Mouse (Mus musculus): ENCODE results near the gene Txndc15. TPM values are rescaled to one million over a fixed set of nuclear protein-coding genes. Genes with fewer than 3 reads are reported as not detected.

Txndc15 gene
- polyA plus RNA-seq, 1 experiment from 2014 or later, result 99.6 TPM

Other genes with a start within 250 kb of the Txndc15 start
- 558 and 585 TPM in 2 replicates for gene Dbn1, start 226.5 kb upstream of the Txndc15 start, polyA plus RNA-seq (2016; fragmentation: Nextera tagmentation; extraction: Ambion mirVana)
- 140 and 156 TPM in 2 replicates for gene Pdlim7, start 201.0 kb upstream of the Txndc15 start, polyA plus RNA-seq (2016; fragmentation: Nextera tagmentation; extraction: Ambion mirVana)
- 2.9 and 4.6 TPM in 2 replicates for gene Dok3, start 185.4 kb upstream of the Txndc15 start, polyA plus RNA-seq (2016; fragmentation: Nextera tagmentation; extraction: Ambion mirVana)
- gene Ddx41, start 178.0 kb upstream of the Txndc15 start, polyA plus RNA-seq (2016; fragmentation: Nextera tagmentation; extraction: Ambion mirVana), result 64.6 and 73.4 TPM in 2 replicates
- gene Fam193b, start 143.5 kb upstream of the Txndc15 start, polyA plus RNA-seq (2016; fragmentation: Nextera tagmentation; extraction: Ambion mirVana), result 67.2 and 67.7 TPM in 2 replicates
- gene Tmed9, start 140.9 kb upstream of the Txndc15 start, polyA plus RNA-seq (2016; fragmentation: Nextera tagmentation; extraction: Ambion mirVana), result 105 and 108 TPM in 2 replicates
- 40.4 and 41.9 TPM in 2 replicates for gene B4galt7, start 114.8 kb upstream of the Txndc15 start, polyA plus RNA-seq (2016; fragmentation: Nextera tagmentation; extraction: Ambion mirVana)
- gene Caml, start 91.6 kb upstream of the Txndc15 start, polyA plus RNA-seq (2016; fragmentation: Nextera tagmentation; extraction: Ambion mirVana), result 68.0 and 73.9 TPM in 2 replicates
- gene Ddx46, start 79.6 kb upstream of the Txndc15 start, polyA plus RNA-seq (2016; fragmentation: Nextera tagmentation; extraction: Ambion mirVana), result 41.7 and 43.0 TPM in 2 replicates
- gene B230219D22Rik, start 21.5 kb upstream of the Txndc15 start, polyA plus RNA-seq (2016; fragmentation: Nextera tagmentation; extraction: Ambion mirVana), result 71.4 and 74.5 TPM in 2 replicates
- 23.9 and 30.0 TPM in 2 replicates for gene Pcbd2, start 12.7 kb downstream of the Txndc15 start, polyA plus RNA-seq (2016; fragmentation: Nextera tagmentation; extraction: Ambion mirVana)
- 0.18 TPM in 1 of 2 replicates, not detected in the other for gene Catsper3, start 69.9 kb downstream of the Txndc15 start, polyA plus RNA-seq (2016; fragmentation: Nextera tagmentation; extraction: Ambion mirVana)
- 2.7 and 4.1 TPM in 2 replicates for gene Pitx1, start 121.5 kb downstream of the Txndc15 start, polyA plus RNA-seq (2016; fragmentation: Nextera tagmentation; extraction: Ambion mirVana)